Mouse (Mus musculus): Measurements from ENCODE around the gene Ccr1.

The Ccr1 gene

GRCm38 (mm10) chr9:123960161-123960560, 8.3 kb downstream of the Ccr1 start:
- POLR2A ChIA-PET = interaction anchor here in 1 of 4 experiments (1.0 kb wide), 1 partner anchor 32 kb away, joined by 3 read pairs; no protein-coding TSS in a partner anchor
- CTCF ChIA-PET = no interaction called here

GRCm38 (mm10) chr9:123957911-123958413, 10.5 kb downstream of the Ccr1 start:
- POLR2A ChIA-PET = no interaction called here
- CTCF ChIA-PET = no interaction called here

GRCm38 (mm10) chr9:123956892-123957291, 11.6 kb downstream of the Ccr1 start:
- POLR2A ChIA-PET = no interaction called here
- CTCF ChIA-PET = no interaction called here

DNA sequence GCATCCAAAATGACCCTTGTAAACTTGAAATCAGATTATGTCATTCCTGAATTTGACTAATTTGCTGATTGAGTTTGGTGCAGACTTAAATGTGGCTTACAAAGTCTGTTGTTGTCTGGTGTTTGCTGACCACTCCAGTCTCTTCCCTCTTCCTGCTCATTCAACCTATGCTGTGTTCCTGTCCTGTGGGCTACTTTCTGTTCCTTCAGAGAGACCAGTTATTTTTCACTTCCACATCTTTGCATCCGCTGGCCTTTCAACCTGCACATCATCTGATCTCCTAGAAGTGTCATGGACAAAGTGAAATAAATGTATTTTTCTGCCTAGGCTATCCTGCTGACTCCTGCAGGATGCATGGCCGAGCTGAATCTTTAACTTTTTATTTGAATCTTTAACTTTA, 14.9 kb downstream of the Ccr1 start:
- ChIA-PET CTCF (no interaction called here), POLR2A (no interaction called here)

DNA sequence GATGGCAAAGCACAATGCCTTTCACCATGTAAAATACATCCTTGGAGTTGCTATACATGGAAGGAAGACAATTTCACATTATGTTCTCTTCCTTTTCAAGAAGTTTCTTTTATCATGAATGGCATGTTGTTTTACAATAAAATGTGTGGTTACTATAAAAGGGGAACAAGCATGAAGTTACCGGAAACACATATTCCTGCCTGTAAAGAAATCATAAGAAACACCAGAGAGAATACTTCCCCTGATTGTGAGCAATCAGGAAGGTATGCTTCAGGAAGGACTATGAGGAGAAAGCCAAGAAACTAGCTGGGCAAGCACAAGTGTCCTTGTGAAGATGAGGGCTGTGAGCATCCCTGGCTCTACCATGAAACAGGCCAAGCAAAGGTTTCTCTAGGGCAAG, 17.3 kb downstream of the Ccr1 start:
- POLR2A ChIA-PET = interaction anchor here in 1 of 4 experiments (0.8 kb wide), 1 partner anchor 15 kb away, joined by 3 read pairs; no protein-coding TSS in a partner anchor
- CTCF ChIA-PET = no interaction called here

DNA sequence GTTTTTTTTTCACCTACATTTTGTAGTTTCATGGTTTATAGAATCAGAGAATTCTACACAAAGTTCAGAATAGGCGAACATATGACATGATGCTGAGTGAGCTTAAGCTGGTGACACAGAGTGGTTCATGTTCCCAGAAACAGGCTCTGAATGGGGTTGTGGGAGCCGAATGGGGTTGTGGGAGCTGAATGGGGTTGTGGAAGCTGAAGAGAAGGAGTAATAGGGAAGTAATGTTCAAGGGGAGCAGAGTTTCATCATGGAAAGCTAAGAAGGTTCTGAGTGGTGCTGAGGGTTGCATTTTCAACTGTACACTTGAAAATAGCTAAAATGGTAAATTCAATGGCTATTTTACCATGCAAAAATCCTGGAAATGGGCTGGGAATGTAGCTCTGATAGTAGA, 19.1 kb downstream of the Ccr1 start:
- ChIA-PET CTCF (no interaction called here), POLR2A (no interaction called here)

- CTCF ChIA-PET = interaction anchor here in 1 of 4 experiments (0.9 kb wide), 1 partner anchor 85 kb away, joined by 4 read pairs; no protein-coding TSS in a partner anchor
- POLR2A ChIA-PET = no interaction called here
Observed at GRCm38 (mm10) chr9:123947815-123948214, 20.7 kb downstream of the Ccr1 start.

- ChIA-PET POLR2A (no interaction called here), CTCF (interaction anchor here in 1 of 4 experiments (0.8 kb wide), 1 partner anchor 16 kb away, joined by 3 read pairs; no protein-coding TSS in a partner anchor)
Observed at GRCm38 (mm10) chr9:123942025-123942424, 26.5 kb downstream of the Ccr1 start.

DNA sequence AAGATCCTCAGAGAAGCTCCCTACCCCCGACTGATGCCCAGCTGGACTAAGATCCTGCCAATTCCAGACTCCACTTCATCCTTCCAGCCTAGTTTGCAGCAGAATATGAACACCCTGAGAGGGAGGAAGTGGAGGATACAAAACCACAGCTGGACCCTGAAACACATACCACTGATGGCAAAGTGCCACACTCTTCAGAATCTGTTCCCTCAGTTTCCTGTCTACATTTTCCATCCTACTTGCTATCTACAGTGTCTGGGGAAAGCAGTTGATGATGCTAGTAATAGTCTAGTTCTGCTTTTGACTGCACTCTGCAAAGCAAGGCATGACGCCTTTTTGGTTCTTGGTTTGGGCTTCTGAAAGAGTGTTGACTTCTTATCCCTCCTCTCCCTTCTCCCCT, 27.2 kb downstream of the Ccr1 start:
- POLR2A ChIA-PET = no interaction called here
- CTCF ChIA-PET = no interaction called here

DNA sequence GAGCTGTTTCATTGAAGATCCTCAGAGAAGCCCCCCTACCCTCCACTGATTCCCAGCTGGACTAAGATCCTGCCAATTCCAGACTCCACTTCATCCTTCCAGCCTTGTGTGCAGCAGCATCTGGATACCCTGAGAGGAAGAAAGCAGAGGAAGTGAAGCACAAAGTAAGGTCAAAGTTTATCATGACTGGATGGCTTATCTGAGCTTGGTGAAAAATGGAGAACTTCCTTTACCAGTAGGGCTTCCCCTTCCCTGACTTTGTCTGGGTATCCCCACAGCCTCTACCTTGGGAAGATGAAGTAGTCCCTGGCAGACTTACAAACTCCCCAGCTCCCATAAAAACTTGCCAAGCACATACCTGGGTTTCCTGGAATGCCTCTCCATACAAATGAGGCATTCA, 27.9 kb downstream of the Ccr1 start:
- ChIA-PET POLR2A (no interaction called here), CTCF (no interaction called here)

DNA sequence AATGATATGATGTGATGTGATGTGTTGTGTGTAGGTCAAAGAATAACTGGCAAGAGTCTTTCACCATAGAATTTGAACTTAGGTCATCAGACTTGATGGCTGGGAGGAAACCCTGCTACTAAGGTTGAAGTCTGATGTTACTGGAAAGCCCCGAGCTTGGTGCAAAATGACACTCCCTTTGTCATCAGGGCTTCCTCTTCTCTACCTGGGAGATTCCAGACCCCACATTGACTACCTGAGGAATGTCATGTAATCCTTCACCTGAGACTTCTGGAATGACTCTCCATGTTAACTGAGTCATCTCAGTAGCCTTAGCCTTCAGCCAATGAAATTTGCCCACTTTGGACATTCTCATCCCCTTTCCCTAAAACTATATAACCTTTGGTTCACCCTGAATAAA, 28.3 kb downstream of the Ccr1 start:
- CTCF ChIA-PET = no interaction called here
- POLR2A ChIA-PET = no interaction called here

DNA sequence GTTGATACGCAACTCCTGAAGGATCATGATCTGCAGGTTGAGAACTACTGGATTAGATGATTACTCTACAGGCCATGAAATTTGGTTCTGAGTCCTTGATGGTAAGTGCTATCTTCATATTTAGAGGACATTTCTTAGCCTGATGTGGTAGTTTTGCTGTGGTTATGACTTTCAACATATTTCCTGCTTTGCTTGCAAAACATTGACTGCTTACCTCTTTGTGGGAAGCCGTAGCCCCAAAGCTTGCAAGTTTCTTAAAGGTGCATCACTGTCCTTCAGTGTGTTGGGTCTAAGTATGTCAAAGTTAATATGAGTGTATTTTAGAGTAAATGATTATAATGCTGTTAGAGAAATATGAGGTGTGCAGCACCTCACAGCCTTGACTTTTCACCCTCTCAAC, 30.5 kb downstream of the Ccr1 start:
- ChIA-PET POLR2A (no interaction called here), CTCF (no interaction called here)

DNA sequence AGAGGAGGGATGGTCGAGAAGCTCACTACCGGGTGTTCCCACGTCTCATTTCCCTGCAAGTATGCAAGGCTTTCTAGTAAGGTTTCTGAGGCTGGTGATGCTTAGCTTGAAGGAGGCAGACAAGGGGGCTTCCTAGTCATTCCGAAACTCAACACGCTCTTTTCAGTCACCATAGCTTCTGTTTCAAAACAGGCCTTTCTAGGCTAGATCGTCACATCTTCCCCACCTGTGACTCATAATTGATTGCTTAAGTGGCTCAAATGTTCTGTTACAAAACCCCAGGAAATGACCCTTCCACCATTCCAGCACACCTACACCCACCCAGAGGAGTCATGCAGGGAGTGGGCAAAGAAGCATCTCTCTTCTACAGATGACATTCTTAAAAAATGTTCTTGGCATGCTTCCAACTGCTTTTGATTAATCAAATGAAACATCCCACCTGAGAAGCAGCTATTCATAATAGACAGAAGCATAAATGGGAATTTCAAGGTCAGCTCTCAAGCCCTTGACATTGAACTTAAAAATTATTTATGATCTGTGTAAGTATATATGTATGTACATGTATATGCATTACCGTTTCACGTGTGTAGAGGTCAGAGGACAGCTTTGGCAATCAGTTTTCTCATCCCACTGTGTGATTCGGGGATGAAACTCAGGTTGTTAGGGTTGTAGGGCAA, 31.8 kb downstream of the Ccr1 start:
- CTCF ChIA-PET = no interaction called here
- POLR2A ChIA-PET = interaction anchor here in 3 of 4 experiments (0.6 to 1.2 kb wide), 4 partner anchors 9 to 473 kb away, joined by 3 to 4 read pairs (median 4); no protein-coding TSS in a partner anchor

- ChIA-PET POLR2A (interaction anchor here in 2 of 4 experiments (0.9 to 1.2 kb wide), 2 partner anchors 16 to 474 kb away, joined by 3 read pairs; no protein-coding TSS in a partner anchor), CTCF (interaction anchor here in 1 of 4 experiments (0.6 kb wide), 1 partner anchor 669 kb away, joined by 4 read pairs; no protein-coding TSS in a partner anchor)
Observed at GRCm38 (mm10) chr9:123935776-123936175, 32.7 kb downstream of the Ccr1 start.

DNA sequence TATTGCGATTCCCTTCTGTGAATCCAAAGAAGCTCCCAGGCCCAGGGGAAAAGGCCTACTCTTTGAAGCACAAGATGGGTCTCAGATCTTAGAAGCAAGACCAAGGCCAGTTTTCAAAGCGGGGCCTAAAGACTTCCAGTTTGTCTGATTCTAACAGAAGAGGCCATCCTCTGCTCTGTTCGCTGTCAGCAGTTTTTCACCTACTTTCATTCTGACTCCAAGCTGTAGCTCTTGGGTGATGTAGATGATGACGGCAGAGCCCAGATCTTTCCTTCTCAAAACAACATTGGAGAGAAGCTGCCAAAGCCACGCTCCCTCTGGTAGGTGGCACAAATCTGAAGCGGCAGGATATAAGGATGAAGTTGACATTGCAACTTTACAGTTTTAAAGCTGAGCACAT, 33.1 kb downstream of the Ccr1 start:
- ChIA-PET CTCF (interaction anchor here in 1 of 4 experiments (0.6 kb wide), 1 partner anchor 669 kb away, joined by 4 read pairs; no protein-coding TSS in a partner anchor), POLR2A (interaction anchor here in 3 of 4 experiments (0.6 to 1.2 kb wide), 3 partner anchors 16 to 475 kb away, joined by 3 to 8 read pairs (median 3); no protein-coding TSS in a partner anchor)

DNA sequence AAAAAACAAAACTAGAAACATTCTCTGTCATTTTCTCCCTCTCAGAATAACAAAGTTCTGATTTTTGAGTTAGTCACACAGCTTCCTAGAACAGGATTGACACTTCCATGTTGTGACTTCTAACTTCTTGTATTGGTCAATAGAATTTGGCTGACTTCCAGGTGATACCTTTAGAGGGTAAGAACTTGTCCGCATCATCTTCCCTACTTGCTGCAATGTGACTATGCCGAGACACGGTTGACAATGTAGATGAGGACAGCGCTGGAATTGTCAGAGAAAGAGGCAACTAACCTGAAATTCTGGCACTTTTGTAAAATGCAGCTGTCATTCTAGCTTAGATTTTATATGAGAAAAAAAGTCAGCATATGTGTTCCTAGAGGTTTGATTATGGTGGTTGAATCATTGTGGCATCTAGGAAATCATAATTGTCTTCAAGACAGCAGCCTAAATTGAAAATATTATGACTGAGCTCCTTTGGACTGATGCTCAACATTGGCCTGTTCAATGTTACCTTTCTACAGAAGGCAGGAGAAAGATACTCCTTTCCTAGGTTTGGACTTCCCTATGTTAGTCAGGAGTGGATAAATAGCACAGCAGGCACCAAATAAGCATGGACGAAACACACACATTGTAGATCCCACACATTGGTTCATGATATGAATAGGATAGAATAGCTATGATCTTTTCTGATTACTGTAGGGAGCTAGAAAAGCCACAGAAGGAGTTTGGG, 34.6 kb downstream of the Ccr1 start:
- POLR2A ChIA-PET = interaction anchor here in 1 of 4 experiments (0.6 to 1.0 kb wide), 2 partner anchors 9 to 18 kb away, joined by 3 to 4 read pairs; no protein-coding TSS in a partner anchor
- CTCF ChIA-PET = no interaction called here

- POLR2A ChIA-PET = no interaction called here
- CTCF ChIA-PET = interaction anchor here in 1 of 4 experiments (0.6 kb wide), 1 partner anchor 542 kb away, joined by 4 read pairs; no protein-coding TSS in a partner anchor
Observed at GRCm38 (mm10) chr9:123932911-123933675, 35.4 kb downstream of the Ccr1 start.

DNA sequence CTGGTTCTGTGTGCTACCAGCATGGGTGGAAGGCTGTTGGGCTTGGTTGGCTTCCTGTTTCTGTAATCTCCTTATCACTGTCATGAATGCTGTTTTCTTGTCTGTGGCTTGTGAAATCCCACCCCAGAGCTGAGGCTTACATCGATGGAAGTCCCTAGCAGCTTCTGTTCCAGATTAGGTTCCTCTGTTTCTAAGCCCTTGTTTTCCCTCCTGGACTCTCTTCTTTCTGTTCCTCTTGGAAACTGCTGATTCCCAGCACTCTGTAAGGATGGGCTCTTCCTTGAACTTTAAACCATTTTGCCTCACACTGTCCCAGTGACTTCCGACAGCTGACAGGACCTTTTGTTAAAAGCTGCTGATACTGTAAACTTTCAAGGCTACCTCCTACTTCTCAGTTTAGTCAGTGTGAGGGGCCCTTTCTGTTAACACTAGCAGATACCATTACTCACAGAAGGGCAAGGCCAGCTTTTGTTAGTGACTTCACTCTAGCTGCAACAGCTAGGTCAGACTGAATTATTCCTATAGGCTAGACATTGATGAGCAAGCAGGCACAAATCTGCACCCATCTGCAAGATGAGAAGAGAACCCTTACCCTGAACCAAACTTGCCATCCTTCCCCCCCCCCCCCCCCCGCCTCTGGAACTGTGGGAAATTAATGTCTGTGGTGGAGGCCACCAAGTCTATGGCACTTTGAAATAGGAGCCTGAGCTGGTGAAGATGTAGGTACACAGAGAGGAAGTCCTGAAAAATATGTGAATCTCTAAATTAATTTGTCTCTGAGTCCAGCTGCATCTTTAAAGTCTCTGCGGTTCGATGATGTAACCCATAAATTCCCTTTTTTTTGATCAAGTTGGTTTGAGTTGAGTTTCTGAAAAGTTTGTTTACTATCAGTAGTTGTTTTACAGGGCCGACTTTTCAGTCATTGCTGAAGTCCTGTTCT, 36.5 kb downstream of the Ccr1 start:
- ChIA-PET POLR2A (no interaction called here), CTCF (interaction anchor here in 1 of 4 experiments (0.6 kb wide), 1 partner anchor 543 kb away, joined by 4 read pairs; no protein-coding TSS in a partner anchor)

DNA sequence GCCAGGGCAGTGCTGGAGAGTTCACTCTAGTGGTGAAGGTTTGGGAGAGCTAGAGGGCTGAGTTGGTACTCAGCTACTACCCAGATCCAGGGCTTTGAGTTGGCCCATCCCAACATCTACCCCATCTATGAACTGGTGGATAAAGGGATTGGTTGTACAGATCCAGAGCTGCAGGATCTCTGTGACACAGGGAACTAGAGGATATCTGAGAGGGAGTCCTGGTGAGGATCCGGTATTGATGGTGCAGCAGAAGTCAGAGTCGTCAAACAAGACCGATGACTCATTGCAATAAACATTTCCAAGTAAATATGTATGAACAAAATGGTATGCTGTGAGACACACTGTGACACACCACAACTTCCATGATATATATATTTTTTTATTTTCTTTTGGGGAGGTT, 37.6 kb downstream of the Ccr1 start:
- ChIA-PET POLR2A (no interaction called here), CTCF (no interaction called here)
